Mouse (Mus musculus) cerebellum, adult 9-11 months (tissue): ENCODE data around the gene Eml1.

Experiments
- DNase-seq: peaks from one replicate; pipeline ENCODE4 v3.0.0; 2022

Eml1 gene

DNA sequence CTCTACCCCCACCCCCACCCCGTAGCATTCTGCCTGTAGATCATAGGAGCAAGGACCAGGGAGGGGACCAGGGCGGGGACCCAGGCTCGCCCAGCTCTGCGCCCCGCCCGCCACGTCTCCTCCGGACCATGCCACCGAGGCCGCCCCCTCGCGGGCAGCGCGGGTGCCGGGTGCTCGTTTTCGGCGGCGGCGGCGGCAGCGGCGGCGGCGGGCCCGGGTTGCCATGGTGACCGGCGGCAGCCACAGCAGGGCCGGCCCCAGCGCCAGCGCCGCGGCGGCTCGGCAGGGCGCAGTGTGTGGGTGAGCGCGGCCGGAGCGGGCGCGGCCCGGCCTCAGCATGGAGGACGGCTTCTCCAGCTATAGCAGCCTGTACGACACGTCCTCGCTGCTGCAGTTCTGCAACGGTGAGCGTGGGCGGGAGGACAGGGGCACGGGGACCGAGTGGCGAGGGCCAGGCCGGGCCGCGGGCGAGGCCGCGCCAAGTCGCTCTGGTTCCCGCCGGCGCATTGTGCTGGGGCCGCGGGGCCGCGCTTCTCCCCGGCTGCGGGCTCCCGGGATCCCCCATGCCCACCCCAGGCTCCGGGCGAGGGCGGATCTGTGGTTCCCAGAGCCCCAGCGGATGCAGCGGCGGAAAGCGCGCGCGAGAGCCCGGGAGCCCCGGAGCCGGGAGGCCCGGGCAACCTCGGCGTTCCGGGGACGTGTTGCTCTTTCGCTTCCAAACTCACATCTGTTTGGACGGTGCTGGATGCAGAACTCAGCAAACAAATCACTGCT lies 52.3 kb downstream of the Eml1 start:
- DNase-seq: peak; percentile 90

DNA sequence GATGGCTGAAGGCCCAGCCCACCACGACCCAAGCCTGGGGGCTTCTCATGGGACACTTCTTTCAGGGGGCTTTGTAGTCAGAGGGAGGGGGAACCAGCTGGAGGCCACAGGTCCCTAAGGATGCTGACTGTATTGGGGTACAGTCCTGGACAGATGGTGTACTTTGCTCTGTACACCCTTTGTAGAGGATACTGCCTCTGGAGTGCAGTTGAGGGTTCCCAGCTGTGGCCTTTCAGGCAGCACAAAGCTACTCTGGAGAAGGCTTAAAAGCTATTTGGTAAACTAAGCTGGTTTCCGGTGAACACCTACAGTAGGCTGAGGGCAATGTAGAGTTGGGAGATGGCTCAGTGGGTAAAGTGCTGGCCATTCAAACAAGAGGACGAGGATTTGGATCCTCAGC lies 60.2 kb downstream of the Eml1 start:
- DNase-seq: no peak

DNA sequence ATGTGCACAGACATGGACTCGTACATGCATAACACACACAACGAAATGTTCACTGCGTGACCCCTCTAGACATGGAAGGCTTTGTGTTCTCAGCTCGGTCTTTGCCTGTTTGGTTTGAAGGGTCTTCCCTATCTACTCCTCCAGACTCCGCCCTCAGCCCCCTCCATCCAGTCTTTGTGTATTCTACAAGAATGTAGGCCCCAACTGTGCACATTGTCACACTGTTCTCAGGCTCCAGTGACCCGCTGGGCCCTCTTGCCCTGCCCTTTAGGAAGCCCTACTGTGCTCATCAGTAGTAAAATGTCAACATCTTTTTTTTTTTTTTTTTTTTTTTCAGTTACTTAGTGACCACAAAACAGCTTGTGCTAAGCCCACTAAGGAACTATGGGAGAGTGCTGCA lies 61.0 kb downstream of the Eml1 start:
- DNase-seq: no peak

DNA sequence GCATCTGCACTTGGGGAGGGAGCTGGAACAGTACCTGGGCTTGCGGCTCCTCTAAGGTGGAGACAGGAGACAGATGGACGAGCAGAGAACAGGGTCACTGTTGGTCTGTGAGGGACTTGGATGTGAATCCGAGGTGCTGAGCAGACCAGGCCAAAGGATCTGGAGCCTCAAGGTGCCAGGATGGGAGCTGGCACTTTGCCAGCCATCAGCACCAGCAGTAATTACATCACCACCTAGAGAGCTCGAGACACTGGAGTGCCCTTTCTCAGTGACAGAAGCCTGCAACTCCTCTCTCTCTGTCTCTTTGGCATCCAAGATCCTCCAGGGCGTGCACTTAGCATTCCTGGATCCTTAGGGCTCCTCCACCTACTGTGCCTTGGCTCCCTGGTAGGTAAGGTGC lies 61.8 kb downstream of the Eml1 start:
- peak; percentile 85 for DNase-seq

DNA sequence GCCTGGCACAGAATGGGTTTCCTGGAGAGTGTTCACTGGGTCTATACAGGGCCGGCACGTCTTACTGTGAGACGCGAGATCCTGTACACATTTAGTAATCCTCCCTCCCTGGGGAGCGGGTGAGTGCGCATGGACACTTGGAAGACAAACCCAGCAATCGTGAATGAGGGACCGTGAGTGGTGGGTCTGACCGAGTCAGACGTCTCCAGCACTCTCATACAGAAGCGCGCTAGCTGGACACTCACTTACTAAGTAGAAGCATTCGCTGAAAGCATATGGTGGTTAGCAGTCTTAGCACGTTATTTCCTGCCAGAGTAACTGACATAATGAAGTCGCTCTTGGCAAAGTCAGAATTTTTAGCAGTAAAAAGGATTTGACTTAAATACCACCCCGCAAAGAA lies 62.3 kb downstream of the Eml1 start:
- DNase-seq: no peak

DNA sequence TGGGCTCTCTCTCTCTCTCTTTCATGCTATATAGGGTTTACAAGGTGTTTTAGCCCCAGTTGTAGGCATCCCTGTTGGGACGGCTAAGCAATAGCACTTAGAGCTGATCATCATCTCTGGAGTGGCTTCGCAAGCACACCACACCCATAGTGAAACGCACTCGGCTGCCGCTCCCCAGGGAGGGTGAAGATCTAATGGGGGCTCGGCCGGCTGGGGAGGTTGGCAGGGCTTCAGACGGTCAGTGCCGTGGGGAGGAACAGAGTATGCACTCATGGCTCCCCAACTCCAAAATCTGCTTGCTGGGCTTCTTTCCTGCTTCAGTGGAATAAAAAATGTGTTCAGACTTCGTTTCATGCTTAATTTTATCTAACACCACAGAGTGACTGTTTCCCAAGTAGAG lies 62.7 kb downstream of the Eml1 start:
- DNase-seq: no peak

DNA sequence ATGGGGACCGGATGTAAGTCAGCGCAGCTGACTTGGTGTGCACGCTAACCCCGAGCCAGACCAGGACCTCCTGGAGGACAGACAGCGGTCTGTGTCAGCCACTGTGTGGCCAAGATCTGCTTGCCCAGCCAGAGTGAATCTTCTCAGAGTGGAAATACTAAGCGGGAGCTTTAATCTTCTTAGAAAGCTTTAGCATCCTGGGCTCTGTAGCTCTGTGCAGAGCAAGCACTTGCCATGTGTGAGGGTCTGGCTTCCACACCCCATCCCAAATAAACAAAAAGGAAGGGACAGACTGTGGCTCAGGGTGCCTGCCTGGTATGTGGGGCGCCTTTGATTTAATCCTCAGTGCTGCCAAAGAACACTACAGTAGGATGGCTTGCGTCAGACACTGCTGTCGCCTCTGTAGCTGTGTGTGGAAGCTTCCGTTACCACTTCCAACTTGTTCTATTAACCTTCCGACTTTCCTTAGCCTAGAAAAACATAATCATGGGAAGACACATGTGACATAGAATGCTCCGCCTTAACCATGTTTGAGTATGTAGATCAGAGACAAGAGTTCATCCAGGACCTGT lies 64.8 kb downstream of the Eml1 start:
- no peak for DNase-seq

DNA sequence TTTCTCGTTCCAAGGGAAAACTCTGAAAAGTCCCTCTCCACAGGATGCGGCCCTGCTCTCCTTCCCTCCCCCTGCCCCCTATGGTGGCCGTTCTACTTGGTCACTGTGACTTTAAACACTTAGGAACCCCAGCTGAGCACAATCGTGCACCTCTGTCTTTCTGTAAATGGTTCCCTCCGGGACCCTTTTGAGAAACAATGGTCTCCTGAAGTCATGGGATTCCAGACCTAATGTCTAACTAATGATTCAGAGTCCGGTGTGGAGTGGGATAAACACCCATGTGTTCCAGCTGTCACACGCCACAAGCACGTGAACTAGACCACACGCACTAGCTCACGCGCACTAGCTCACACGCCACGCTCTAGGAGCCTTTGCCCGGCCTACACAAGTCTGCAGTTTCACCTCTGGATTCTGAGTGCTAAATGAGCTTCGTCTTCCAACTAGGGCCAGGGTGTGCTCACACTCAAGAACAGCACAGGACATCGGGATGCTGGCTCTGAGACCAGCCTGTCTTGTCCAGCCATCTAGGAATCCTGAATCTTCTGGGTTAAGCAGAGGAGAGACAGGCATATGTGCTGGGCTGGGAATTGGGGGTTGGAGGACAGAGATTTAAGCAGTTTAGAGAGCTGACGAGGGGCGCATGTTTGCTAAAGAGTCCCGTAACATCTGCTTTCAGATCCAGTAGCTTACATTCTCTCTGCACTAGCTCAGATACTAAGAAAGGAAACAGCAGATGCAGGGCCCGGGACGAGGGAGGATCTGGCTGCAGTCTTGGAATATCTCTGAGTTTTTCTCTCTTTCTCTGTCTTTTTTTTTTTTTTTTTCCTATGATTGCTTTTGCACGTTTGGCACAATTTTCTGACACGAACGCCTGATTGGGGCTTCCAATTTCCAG lies 65.5 kb downstream of the Eml1 start:
- no peak for DNase-seq

DNA sequence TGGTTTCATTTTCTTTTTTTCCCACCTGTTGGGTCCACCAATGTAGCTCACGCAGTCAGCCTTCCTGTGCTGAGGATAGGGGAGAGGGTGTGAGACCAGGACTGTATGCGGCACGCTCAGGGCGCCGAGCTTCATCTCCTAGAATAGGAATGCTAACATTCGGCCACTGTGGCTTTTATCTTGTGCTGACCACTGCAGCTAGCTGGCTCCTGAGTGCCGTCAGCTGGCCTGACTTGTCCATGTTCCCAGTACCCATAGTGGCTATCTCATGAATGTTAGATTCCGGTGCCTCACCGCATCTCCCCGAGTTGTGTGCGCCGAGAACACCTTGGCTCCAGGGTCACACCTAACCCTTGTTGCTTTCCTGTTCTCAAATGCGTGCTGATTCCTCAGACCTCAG lies 66.7 kb downstream of the Eml1 start:
- no peak for DNase-seq

DNA sequence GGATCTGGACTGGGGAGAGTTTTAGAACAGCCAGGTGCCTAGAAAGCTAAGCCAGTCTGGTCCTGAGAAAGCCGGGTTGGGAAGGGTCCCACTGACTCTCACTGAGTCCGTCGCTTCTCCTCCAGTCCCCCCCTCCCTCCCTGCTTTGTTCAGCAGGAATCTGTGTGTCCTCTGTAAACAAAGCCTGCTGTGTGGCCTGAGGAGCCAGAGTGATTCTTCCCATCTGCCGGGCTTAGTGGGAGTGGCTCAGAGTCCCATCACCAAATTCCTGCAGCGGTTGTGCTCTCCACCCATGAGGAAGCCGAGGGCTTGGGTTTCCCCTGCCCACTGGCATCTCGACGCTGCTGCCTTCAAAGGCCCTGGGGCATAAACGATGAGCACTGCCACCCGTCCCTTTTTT lies 72.5 kb downstream of the Eml1 start:
- DNase-seq: no peak

DNA sequence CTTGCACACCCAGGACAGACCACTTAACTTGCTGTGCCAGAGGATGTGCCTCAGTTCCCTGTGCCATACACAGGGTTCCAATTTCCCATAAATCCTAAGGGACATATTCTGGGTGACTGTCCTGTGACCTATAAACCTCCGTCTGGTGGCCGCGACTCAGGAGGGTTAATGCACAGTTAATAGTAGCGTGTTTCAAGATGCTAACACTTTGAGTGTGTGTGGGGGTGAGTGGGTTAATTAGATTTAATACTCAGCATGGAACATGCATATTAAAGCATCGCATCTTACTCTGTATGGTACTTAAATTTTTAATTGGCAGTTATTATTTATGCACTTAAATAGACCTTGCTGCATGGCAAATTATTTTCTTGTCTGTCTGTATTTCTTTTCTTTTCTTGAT lies 73.0 kb downstream of the Eml1 start:
- no peak for DNase-seq

DNA sequence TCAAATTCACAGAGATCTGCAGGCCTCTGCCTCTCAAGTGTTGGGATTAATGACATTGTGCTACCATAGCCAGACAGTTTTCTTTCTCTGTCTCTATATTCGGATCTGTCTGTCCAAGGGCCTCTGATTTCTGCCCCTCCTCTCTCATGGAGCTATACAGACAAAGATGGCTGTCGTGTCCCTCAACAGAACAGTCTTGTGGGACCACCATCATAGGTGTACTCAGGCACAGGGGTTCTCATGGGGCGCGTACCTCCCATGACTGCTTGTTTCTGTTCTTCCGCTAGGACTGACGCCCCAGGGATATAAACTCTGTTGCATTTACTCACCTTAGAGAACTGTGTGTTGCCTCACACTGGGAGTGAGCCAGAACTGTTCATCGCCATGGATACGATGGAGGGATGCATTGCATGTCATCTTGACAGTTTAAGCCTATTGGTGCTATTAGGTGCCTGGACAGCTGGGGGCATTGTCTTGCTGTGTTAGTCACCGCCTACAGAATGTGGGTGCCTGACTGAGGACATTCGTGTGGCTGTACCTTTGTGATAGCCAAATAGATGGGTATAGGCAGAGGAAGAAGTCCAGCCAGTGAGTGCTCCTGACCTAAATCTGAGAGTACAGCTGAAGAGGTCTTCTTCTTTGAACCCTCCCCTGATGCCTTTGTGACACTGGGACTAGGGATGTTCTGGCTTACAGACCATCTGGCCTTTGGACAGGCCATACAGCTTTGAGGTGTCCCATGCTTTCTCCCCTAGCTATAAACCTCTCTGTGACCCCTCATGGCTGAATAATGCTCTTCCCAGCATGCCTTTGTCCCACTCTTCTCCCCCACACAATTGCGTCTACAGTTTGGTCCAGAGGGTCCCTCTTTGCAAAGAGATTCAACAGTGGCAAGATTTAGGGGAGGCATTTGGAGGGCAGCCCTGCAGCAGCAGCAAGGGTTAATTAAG lies 73.7 kb downstream of the Eml1 start:
- DNase-seq: no peak

DNA sequence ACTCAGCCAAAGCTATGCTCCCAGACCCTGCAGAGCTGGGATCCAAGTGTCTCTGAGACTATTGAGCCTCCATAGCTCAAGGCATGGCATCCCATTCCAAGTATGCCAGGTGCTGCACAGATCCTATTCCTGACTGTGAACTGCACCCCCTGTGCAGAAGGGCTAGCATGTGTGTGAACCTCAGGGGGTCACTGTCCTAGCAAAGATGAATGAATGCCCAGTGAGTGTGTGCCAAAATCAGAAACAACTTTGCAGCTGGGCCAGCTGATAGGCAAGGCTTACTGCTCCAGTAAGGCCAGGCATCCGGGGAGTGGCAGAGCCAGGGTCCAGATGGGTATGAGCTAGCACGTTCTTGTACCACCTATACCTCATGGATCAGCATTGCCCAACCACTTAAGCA lies 76.0 kb downstream of the Eml1 start:
- DNase-seq: peak; percentile 47

DNA sequence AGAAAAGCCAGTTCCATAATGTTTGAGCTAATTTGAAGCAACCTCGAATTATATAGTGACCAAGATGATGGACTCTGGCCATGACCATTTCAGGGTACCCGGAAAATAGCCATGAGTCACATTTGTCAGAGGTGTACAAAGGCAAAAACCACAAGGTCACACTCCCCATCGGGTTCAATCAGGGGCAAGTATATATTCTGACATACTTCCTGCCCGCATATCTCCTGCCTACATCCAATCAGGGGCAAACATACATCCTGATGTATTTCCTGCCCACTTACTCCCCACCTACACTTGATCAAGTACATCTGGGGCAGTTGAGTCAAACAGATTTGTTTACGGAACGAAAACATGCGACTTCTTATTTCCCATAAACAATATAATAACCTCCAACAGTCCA lies 77.6 kb downstream of the Eml1 start:
- DNase-seq: no peak

DNA sequence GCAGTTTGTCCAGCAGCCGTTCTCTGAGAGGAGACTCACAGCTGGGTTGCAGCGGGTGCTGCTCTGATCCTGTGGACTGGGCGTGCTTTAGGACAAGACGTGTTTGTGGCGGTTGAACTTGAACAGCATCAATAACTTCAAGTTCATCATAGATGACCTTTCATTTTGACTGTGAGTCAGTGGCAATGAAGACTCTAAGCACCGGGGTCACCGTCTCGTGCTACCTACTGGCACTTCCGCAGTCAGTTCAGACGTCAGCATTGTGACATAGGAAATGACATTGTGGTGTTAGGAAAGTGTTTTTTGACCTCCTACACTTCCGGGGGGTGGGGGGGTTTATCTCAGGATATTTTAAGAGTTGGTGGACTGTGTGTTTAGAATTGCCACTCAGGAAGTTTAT lies 79.2 kb downstream of the Eml1 start:
- no peak for DNase-seq

DNA sequence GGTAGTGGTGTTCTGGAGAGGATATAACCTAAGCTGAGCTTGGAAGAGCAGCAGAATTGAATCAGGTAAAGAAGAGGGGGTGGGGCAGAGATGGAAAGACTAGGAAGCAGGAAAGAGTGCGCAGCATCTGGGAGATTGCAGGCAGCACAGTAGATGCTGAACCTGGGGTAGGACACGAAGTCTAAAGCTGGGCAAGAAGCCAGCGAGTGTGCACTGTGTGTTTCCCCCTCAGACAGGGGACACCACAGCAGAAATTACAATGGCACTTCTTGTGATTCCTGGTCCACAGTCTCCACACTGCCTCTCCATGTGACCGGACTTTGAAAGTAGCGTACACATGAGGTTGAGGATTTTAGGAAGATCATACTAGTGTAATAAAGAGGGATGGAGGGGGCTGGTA lies 79.8 kb downstream of the Eml1 start:
- no peak for DNase-seq

DNA sequence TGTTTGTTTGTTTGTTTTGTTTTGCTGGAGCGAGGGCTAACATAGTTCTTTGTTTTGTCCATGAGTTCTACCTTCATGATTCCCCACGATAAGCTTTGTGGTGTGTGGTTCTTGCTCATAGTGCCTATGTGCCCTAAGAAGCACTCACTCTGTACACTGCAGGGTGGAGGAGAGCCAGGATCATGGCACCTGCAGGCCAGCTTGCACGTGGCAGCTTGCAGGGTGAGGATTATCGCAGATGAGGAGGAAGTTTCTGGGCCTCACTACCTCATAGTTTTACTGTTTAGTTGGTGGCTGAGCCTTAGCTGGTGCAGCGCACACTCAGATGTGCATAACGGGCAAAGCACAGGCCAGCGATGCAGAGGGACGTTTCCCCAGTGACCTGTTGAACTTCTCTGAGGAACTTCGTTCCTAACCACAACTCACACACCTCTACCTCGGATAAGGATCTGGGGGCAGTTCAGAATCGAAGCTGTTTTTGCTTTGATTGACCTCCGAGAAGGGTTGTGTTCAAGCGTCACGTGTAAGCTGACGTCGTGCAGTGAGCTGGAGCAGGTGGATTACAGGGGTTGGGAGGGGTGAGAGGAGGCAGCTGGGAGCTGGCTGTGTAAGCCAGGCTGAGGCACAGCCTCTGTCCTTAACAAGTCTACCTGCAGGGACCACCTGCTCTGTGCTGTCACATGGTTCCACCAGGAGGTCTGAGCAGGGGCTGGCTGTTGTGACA lies 81.6 kb downstream of the Eml1 start:
- DNase-seq: no peak

DNA sequence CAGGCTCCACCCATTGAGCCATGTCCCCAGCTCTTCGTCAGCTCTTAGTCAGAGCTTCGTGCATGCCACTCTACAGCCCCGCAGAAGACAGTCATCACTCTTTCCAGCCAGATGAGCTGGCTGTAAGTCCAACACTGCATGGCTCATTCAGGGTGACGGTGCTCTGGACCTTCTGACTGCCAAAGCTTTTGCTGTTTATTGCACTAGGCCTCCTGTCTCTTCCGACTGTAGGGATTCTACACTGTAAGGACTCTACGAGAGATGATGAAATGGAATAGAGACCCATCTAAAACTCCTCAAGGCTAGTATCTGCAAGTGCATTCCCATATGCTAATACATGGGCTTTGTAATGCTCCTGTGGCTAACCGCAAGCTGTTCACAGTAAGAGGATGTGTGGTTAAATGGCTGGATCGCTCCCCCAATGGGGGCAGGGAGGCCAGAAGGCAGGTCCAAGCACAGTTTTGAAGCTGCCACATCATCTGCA lies 82.8 kb downstream of the Eml1 start:
- DNase-seq: no peak

DNA sequence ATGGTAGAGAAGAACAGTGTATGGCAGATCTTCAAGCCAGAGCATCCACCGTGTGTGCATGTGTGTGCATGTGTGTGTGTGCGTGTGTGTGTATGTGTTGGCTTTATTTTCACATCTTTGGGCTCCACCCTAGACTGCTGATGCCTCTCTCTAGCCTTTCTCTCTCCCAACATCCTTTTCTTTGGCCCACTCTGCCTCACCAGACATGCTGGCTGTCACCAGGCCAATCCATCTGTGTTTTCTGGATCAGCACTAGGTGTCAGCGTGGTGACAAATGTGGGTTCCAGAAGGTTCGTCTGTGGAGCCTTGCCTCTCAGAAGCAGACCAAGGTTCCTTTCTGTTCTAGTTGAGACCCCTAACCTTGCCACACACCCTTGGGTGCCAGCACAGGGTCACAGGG lies 84.2 kb downstream of the Eml1 start:
- DNase-seq: peak; percentile 85

DNA sequence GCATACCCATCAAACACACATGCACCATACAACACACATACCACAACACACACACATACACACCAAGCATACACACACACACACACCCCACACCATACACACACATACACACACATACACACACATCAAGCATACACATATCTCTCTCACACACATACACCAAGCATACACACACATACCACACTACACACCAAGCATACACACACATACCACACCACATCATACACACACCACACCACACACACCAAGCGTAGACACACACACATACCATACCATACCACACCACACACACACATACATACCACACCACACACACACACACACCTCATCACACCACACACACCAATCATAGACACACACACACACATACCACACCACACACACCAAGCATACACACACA lies 102.1 kb downstream of the Eml1 start:
- DNase-seq: no peak

DNA sequence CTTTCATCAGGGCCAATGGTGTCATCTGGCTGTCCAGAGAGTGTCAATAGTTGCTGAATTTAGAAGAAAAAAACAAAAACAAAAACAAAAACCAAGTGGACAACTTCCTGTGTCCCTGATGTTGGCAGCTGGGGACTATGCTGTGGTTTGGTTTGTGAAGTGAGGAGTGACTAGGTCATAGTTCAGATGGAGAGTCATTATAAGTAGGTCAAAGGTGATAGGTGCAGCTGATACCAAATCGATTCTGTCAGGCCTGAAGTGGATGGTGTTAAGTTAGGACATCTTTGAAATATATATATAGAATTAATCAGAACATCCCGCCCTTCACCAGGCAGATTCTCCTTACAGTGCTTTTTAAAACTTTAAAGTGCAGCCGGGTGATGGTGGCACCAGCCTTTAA lies 103.7 kb downstream of the Eml1 start:
- no peak for DNase-seq

DNA sequence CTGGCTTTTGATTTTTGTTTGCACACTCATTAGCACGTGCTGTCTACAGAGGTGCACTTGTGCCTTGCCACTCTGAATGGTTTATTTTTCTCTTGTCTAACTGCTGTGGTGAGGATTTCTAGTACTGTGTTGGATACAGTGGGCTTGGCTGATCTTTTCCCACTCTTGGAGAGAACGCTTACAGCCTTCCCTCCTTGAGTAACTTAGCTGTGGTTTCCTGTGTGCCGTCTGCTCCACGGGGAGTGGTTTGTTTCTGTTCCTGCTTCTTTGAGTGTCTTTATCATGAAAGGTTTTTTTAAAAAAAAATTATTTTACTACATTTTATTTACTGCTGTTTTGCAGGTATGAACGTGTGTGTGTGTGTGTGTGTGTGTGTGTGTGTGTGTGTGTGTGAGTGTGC lies 108.0 kb downstream of the Eml1 start:
- no peak for DNase-seq
